ENCODE assay signal across 9 mouse cellular contexts in the genomic region with DNA sequence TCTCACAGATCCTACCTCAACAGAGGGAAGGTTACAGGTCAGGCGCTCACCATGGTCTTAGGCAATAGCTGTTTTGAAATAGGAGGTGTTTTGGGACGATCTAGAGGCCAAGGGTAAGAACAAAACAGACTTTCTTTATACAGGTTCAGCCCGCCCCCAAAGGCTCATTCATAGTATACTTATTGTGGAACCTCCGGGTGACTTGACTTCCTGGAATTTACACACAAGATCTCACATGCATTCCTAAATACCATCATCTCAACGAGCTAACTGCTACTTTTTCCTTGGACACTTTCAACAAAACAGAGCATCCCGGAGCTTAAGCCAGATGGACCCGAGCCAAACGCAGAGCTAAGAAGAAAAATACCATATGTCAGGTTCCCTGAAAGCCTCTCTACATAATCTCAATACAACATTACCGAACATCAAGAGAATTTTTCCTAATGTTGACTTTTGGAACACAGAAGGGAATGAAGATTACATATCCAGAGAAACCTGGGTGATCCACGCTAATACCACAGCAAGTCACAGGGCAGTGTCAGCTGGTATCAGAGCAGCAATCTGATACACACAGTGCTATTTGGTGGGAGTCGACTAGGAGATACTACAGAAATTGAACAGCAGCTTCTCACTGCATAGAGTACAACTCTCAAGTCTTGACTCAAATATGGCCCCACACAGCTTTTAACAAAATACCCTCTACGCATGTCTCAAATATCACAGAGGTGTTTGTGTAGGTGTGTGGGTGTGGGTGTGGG. TPM values are rescaled to one million over a fixed set of nuclear protein-coding genes. Genes with fewer than 3 reads are reported as not detected.
DNase-seq lines count a peak whose midpoint lies in the region; ATAC-seq and TF ChIP-seq lines count a peak whose summit lies in the region.
"Had no signal": no experiment of that assay in that cellular context is flagged by ENCODE, and none has a peak within 500 bp of the region (broad histone marks: within the 10 kb centered on the region; RNA-seq: fewer than 3 reads in every experiment).

No protein-coding gene starts in this region.

- peak; percentile 83 for DNase-seq in heart, adult 11 months
- no peak for DNase-seq in heart, postnatal 25 days (ENCODE audit: low spot score)
- peak; percentile 22 for DNase-seq in midbrain, postnatal 0 days (ENCODE audit: low spot score)
- peak; percentile 17 for DNase-seq in layer of hippocampus, adult 9-11 months
- no peak for DNase-seq in thymus, postnatal 36 days
- no peak for DNase-seq in spleen, postnatal 4 days (ENCODE audit: low spot score in 2 of 2)

- H3K4me3 ChIP-seq in midbrain, postnatal 0 days (ENCODE audit: low read depth, low read length): no peak overlapping the region
- no peak overlapping the region for H3K4me3 ChIP-seq in midbrain, embryonic 15.5 days
- no peak overlapping the region for H3K4me3 ChIP-seq in stomach, embryonic 14.5 days (ENCODE audit: low read depth, low read length)
- H3K4me3 ChIP-seq: neural tube, embryonic 13.5 days had no signal

- no peaks in the 10 kb centered on the region for H3K9me3 ChIP-seq in midbrain, postnatal 0 days (ENCODE audit: low read length)
- no peaks in the 10 kb centered on the region for H3K9me3 ChIP-seq in midbrain, embryonic 15.5 days
- H3K9me3 ChIP-seq in stomach, embryonic 14.5 days (ENCODE audit: control insufficient read depth, low read depth, low read length): no peaks in the 10 kb centered on the region
- H3K9me3 ChIP-seq: neural tube, embryonic 13.5 days had no signal

- H3K4me2 ChIP-seq in midbrain, postnatal 0 days (ENCODE audit: low read depth, low read length, poor library complexity, severe bottlenecking): no peak overlapping the region
- no peak overlapping the region for H3K4me2 ChIP-seq in midbrain, embryonic 15.5 days
- no peak overlapping the region; the same call in 1 of the 2 replicates for H3K4me2 ChIP-seq in stomach, embryonic 14.5 days (replicated peaks; ENCODE audit: low read depth, low read length)
- H3K4me2 ChIP-seq: neural tube, embryonic 13.5 days had no signal

- no peak for ATAC-seq in midbrain, postnatal 0 days (ENCODE audit: low FRiP score)
- ATAC-seq in midbrain, embryonic 15.5 days (replicated peaks): no peak
- peak; percentile 53; the same call in 1 of the 2 replicates for ATAC-seq in stomach, embryonic 14.5 days (ENCODE audit: insufficient number of reproducible peaks, insufficient read depth, low FRiP score, low read depth)

- no peak for TF ChIP-seq CTCF in midbrain, postnatal 0 days (IDR thresholded peaks at IDR 0.05)

- intact Hi-C loops in heart, postnatal 25 days (cut with DNase I): no loop called here

- H3K36me3 ChIP-seq in midbrain, postnatal 0 days (ENCODE audit: insufficient read depth, low read length): no peaks in the 10 kb centered on the region
- H3K36me3 ChIP-seq in midbrain, embryonic 15.5 days (replicated peaks): no peaks in the 10 kb centered on the region
- no peaks in the 10 kb centered on the region for H3K36me3 ChIP-seq in stomach, embryonic 14.5 days (ENCODE audit: control insufficient read depth, insufficient read depth, low read length)

- no peaks in the 10 kb centered on the region for H3K4me1 ChIP-seq in midbrain, postnatal 0 days (ENCODE audit: insufficient read depth, low read length)
- H3K4me1 ChIP-seq in midbrain, embryonic 15.5 days: no peaks in the 10 kb centered on the region
- H3K4me1 ChIP-seq in stomach, embryonic 14.5 days (ENCODE audit: control insufficient read depth, insufficient read depth, low read length): peaks cover 14% of the 10 kb centered on the region

- H3K27me3 ChIP-seq in midbrain, postnatal 0 days (ENCODE audit: insufficient read depth, low read length): no peaks in the 10 kb centered on the region
- no peaks in the 10 kb centered on the region for H3K27me3 ChIP-seq in midbrain, embryonic 15.5 days (replicated peaks)
- H3K27me3 ChIP-seq in stomach, embryonic 14.5 days (ENCODE audit: control insufficient read depth, insufficient read depth, low read length): no peaks in the 10 kb centered on the region
- H3K27me3 ChIP-seq: neural tube, embryonic 13.5 days had no signal

- no peak overlapping the region for H3K9ac ChIP-seq in midbrain, postnatal 0 days (replicated peaks; ENCODE audit: low read length, poor library complexity, severe bottlenecking)
- no peak overlapping the region for H3K9ac ChIP-seq in midbrain, embryonic 15.5 days
- no peak overlapping the region for H3K9ac ChIP-seq in stomach, embryonic 14.5 days (replicated peaks; ENCODE audit: low read depth, low read length)
- H3K9ac ChIP-seq: neural tube, embryonic 13.5 days had no signal

- H3K27ac ChIP-seq in midbrain, postnatal 0 days (ENCODE audit: low read depth, low read length): no peak overlapping the region
- H3K27ac ChIP-seq in midbrain, embryonic 15.5 days: no peak overlapping the region
- peak overlapping the region; percentile 71; the same call in 1 of the 2 replicates for H3K27ac ChIP-seq in stomach, embryonic 14.5 days (ENCODE audit: low read length)
- H3K27ac ChIP-seq: neural tube, embryonic 13.5 days had no signal

- WGBS in midbrain, postnatal 0 days: 72% methylated on average over 12 of the region's 12 CpGs
- WGBS in midbrain, embryonic 15.5 days: 77% methylated on average over 12 of the region's 12 CpGs
- WGBS in stomach, embryonic 14.5 days: 39% methylated on average over 12 of the region's 12 CpGs

RNA-seq across cellular contexts. Expression of a gene that starts 14.3 kb away (rescaled TPM):
- 10 to 100 TPM; 15.3 to 22.8 TPM for total RNA-seq in heart, postnatal 25 days (2021)
- 11.9 and 21.7 TPM in 2 replicates for total RNA-seq in midbrain, postnatal 0 days (2014; rRNA removed)
- polyA plus RNA-seq in midbrain, postnatal 0 days (2015; fragmentation: Nextera tagmentation; extraction: Ambion mirVana): 11.5 and 15.4 TPM in 2 replicates
- 18.8 and 19.0 TPM in 2 replicates for polyA plus RNA-seq in midbrain, embryonic 15.5 days (2015; fragmentation: Nextera tagmentation; extraction: Ambion mirVana)
- polyA plus RNA-seq in stomach, embryonic 14.5 days (2014; fragmentation: Nextera tagmentation; extraction: Ambion mirVana): 59.2 and 66.0 TPM in 2 replicates

Comparison
In these comparisons a context has a peak if more than half of its experiments do, and no peak if none do; other contexts are left out.
1. DNase-seq: peak in heart, adult 11 months (single experiment), midbrain, postnatal 0 days (single experiment) and layer of hippocampus, adult 9-11 months (single experiment); none in heart, postnatal 25 days (single experiment), thymus, postnatal 36 days (0 of 2) and spleen, postnatal 4 days (0 of 2).